Mouse (Mus musculus) lung, postnatal 0 days (tissue): ENCODE results near the gene Nr1h2. TPM values are rescaled to one million over a fixed set of nuclear protein-coding genes. Genes with fewer than 3 reads are reported as not detected.
A peak's percentile ranks its signal among the peaks of the same experiment; 100 is the strongest.

ENCODE experiments used
- ATAC-seq: fragments of 200-750 bp; cut with Nextera tagmentation; 2 replicates; pipeline ENCODE4 v1.8.0; 2017; ENCODE audit warnings: moderate library complexity
- DNase-seq: peaks from one replicate; pipeline ENCODE4 v3.0.0-alpha.2; 2016; ENCODE audit warnings: low spot score
- H3K27ac ChIP-seq: fragments of 300-500 bp; sonication (generic); 2 replicates; pipeline ENCODE4 v1.5.1; 2014; ENCODE audit warnings: antibody characterized with exemption, mild to moderate bottlenecking, low read length, mixed read lengths
- H3K27me3 ChIP-seq: fragments of 300-500 bp; sonication (generic); replicated peaks from 2 replicates; pipeline ENCODE4 v1.6.1; 2014; ENCODE audit warnings: low read length, mixed read lengths; ENCODE audit not compliant: insufficient read depth
- H3K36me3 ChIP-seq: fragments of 300-500 bp; sonication (generic); 2 replicates; pipeline ENCODE4 v1.6.1; 2014; ENCODE audit warnings: low read length, mixed read lengths; ENCODE audit not compliant: insufficient read depth
- H3K4me1 ChIP-seq: fragments of 300-500 bp; sonication (generic); 2 replicates; pipeline ENCODE4 v1.6.1; 2014; ENCODE audit warnings: antibody characterized with exemption, low read depth, low read length, mixed read lengths; ENCODE audit not compliant: insufficient read depth
- H3K4me2 ChIP-seq: fragments of 300-500 bp; sonication (generic); replicated peaks from 2 replicates; pipeline ENCODE4 v1.6.1; 2014; ENCODE audit warnings: low read depth, mild to moderate bottlenecking, low read length, moderate library complexity, mixed read lengths
- H3K4me3 ChIP-seq: fragments of 300-500 bp; sonication (generic); 2 replicates; pipeline ENCODE4 v1.5.1; 2014; ENCODE audit warnings: low read depth, low read length
- H3K9ac ChIP-seq: fragments of 300-500 bp; sonication (generic); replicated peaks from 2 replicates; pipeline ENCODE4 v1.6.1; 2014; ENCODE audit warnings: low read depth, mild to moderate bottlenecking
- H3K9me3 ChIP-seq: fragments of 300-500 bp; sonication (generic); 2 replicates; pipeline ENCODE4 v1.6.1; 2016; ENCODE audit warnings: low read length, mixed read lengths
- CTCF ChIP-seq: IDR thresholded peaks from 2 replicates; pipeline ENCODE4 v1.5.1; 2016; ENCODE audit warnings: antibody characterized with exemption, mild to moderate bottlenecking
- EP300 ChIP-seq: IDR thresholded peaks from 2 replicates; pipeline ENCODE4 v1.6.1; 2016; ENCODE audit warnings: antibody characterized with exemption, mild to moderate bottlenecking, control low read depth
- WGBS: fragments of 180-500 bp; shearing (Covaris S2); extraction: QIAGEN DNeasy Blood & Tissue Kit; methylation state at CpG from one replicate; pipeline ENCODE4 v1.1.7; 2014; 5-methylcytosine and 5-hydroxymethylcytosine counted together
- polyA plus RNA-seq: library from polyadenylated mRNA; unstranded; fragments of >200 nt; fragmentation: Nextera tagmentation; extraction: Ambion mirVana; gene quantifications from 2 replicates; pipeline ENCODE4 v1.2.1, GENCODE M21; 2015

The Nr1h2 gene
- polyA plus RNA-seq, 1 experiment from 2014 or later = 84.3 TPM

DNA sequence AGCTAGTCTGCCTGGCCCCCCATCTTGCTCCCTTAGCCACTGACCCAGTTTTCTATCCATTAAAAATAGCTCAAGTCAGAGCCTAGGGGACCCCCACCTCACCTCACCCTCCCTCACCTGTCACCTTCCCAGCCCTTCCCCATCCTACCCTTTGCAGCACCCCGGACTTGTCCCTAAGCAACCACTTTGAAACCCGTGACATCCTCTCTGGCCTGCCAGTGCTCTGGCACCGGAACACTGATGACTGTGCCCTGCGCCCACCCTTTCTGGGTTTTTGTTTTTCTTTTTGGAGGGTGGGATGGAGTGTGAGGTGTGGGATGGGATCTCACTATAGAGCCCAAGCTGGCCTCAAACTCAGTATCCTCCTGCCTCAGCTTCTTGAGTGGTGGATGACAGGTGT lies 43.9 kb upstream of the Nr1h2 start:
- H3K4me1 ChIP-seq = no peaks in the 10 kb centered on the region
- H3K4me2 ChIP-seq = no peak overlapping the region
- H3K27ac ChIP-seq = no peak overlapping the region
- TF ChIP-seq EP300 (no peak), CTCF (no peak)
- no peak for ATAC-seq
- H3K4me3 ChIP-seq = no peak overlapping the region
- WGBS = 90% methylated on average over 4 of the region's 4 CpGs
- DNase-seq = no peak
- H3K9ac ChIP-seq = no peak overlapping the region
- H3K9me3 ChIP-seq = no peaks in the 10 kb centered on the region
- H3K36me3 ChIP-seq = no peaks in the 10 kb centered on the region
- peaks cover 13% of the 10 kb centered on the region; the same call in 1 of the 2 replicates for H3K27me3 ChIP-seq

DNA sequence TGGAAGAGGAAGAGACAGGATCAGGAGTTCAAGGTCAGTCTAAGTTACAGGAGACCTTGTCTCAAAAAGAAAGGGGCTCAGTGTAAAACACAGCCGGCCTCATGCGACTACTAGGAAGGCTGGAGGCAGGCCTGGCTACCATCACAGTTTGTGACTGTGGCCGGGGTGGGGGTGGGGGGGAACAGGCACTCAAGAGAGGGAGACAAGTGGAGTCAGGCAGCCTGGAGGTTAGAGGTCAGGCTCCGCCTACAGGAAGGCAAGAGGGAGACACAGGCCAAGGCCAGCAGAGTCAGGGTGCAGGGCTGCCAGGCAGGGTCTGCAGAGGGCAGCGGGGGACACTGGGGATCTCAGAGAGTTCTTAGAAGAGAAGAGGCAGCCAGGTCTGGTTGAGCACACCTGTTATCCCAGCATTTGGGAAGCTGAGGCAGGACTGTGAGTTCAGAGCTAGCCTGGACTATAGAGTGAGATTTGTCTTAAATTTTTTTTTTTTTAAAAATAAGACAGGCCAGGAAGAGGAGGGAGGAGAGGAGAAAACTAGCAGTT lies 43.3 kb upstream of the Nr1h2 start:
- DNase-seq (no peak), ATAC-seq (no peak)
- H3K27ac ChIP-seq = no peak overlapping the region
- H3K36me3 ChIP-seq = no peaks in the 10 kb centered on the region
- H3K9ac ChIP-seq = no peak overlapping the region
- no peak overlapping the region for H3K4me3 ChIP-seq
- no peaks in the 10 kb centered on the region for H3K4me1 ChIP-seq
- TF ChIP-seq EP300 (no peak), CTCF (no peak)
- H3K9me3 ChIP-seq = no peaks in the 10 kb centered on the region
- peaks cover 12% of the 10 kb centered on the region; the same call in 1 of the 2 replicates for H3K27me3 ChIP-seq
- no peak overlapping the region for H3K4me2 ChIP-seq
- 52% methylated on average over 5 of the region's 5 CpGs for WGBS

DNA sequence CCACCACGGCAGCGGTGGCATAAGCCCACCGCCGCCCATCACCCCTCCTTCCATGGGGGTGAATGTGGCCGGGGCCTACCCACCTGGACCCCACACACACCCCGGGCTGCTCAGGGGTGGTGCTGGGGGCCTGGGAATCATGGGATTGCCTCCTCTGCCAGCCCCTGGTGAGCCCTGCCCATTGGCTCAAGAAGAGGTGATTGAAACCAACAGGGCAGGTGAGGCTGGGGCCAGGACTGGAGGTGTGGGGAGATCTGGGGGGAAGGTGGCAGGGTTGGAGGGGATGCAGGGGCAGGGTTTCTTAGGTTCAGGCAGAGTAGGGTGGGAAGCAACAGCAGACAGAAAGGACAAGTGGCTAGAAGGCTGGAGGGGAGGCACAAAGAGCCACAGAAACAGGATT lies 42.3 kb upstream of the Nr1h2 start:
- H3K4me2 ChIP-seq = no peak overlapping the region
- H3K27ac ChIP-seq = no peak overlapping the region
- no peaks in the 10 kb centered on the region for H3K9me3 ChIP-seq
- H3K4me1 ChIP-seq = no peaks in the 10 kb centered on the region
- H3K27me3 ChIP-seq = peaks cover 8% of the 10 kb centered on the region; the same call in 1 of the 2 replicates
- ATAC-seq = no peak
- no peak for DNase-seq
- TF ChIP-seq EP300 (no peak), CTCF (no peak)
- 85% methylated on average over 6 of the region's 6 CpGs for WGBS
- H3K4me3 ChIP-seq = no peak overlapping the region
- H3K9ac ChIP-seq = no peak overlapping the region
- H3K36me3 ChIP-seq = no peaks in the 10 kb centered on the region

DNA sequence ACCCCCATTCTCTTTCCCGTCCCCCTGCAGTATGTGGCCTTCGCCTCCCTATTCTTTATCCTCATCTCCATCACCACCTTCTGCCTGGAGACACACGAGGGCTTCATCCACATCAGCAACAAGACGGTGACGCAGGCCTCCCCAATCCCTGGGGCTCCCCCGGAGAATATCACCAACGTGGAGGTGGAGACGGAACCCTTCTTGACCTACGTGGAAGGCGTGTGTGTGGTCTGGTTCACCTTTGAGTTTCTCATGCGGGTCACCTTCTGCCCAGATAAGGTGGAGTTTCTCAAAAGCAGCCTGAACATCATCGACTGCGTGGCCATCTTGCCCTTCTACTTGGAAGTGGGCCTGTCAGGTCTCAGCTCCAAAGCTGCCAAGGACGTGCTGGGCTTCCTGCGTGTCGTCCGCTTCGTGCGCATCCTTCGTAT lies 41.4 kb upstream of the Nr1h2 start:
- Histone ChIP-seq H3K27me3 (peaks cover 8% of the 10 kb centered on the region; the same call in 1 of the 2 replicates), H3K27ac (no peak overlapping the region), H3K36me3 (no peaks in the 10 kb centered on the region), H3K9ac (no peak overlapping the region), H3K4me2 (no peak overlapping the region), H3K4me1 (0 out of 2 replicates have a peak, but pooled peaks cover 3% of the 10 kb centered on the region), H3K9me3 (no peaks in the 10 kb centered on the region), H3K4me3 (no peak overlapping the region)
- WGBS = 94% methylated on average over 20 of the region's 20 CpGs
- TF ChIP-seq CTCF = no peak
- no peak for TF ChIP-seq EP300
- no peak for ATAC-seq
- DNase-seq = no peak

DNA sequence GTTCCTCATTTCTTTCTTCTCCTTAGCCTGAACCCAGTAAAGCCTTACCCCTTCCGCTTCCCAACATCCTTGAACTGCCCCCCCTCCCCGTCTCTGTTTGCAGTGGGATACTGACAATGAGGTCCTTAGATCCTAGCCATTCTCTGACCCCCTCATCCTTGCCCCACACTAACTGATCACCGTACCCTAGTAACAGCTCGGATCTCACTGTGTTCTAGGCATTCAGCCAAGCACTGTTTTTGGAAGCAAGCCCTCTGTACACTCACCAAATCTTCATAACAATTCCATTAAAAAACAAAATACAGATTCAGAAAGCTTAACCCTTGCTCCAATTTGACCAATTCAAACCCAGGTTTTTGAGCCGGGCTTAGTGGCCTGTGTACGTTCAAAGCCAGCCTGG lies 40.5 kb upstream of the Nr1h2 start:
- 49% methylated on average over 6 of the region's 6 CpGs for WGBS
- peaks cover 8% of the 10 kb centered on the region; the same call in 1 of the 2 replicates for H3K27me3 ChIP-seq

DNA sequence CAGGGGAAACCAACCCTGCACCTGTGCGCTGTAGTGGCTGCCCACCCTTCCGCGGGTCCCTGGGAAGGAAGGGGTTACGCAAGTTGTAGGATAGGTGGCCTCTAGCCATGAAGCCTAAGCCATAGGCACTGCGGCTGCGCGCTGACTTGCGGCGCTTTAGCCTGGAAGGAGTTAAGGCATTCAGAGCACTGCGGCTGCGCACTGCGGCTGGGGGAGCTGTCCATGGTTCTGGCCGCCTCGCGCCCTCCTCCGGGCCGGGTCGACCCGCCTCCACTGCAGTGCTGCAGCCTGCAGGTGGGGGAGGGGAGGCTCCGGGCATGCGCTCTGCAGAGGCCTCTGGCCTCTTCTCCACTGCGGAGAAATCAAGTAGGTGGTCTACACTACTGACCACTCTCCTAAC lies 40.0 kb upstream of the Nr1h2 start:
- peak; percentile 24 for ATAC-seq
- DNase-seq = peak; percentile 87
- peaks cover 8% of the 10 kb centered on the region; the same call in 1 of the 2 replicates for H3K27me3 ChIP-seq
- H3K4me1 ChIP-seq = 0 out of 2 replicates have a peak, but pooled peaks cover 3% of the 10 kb centered on the region
- no peak overlapping the region for H3K27ac ChIP-seq
- WGBS = 3% methylated on average over 22 of the region's 22 CpGs
- peak overlapping the region; percentile 97 for H3K4me2 ChIP-seq
- H3K36me3 ChIP-seq = no peaks in the 10 kb centered on the region
- H3K4me3 ChIP-seq = no peak overlapping the region
- H3K9me3 ChIP-seq = no peaks in the 10 kb centered on the region
- TF ChIP-seq EP300 = no peak
- TF ChIP-seq CTCF = peak; percentile 40
- no peak overlapping the region for H3K9ac ChIP-seq

More for the DNA sequence above, 40.5 kb upstream of the Nr1h2 start:
- Histone ChIP-seq H3K4me1 (0 out of 2 replicates have a peak, but pooled peaks cover 3% of the 10 kb centered on the region), H3K9ac (no peak overlapping the region), H3K4me3 (no peak overlapping the region), H3K27ac (no peak overlapping the region), H3K4me2 (no peak overlapping the region), H3K9me3 (no peaks in the 10 kb centered on the region), H3K36me3 (no peaks in the 10 kb centered on the region)
- no peak for DNase-seq
- TF ChIP-seq CTCF (no peak), EP300 (no peak)
- no peak for ATAC-seq
